Mouse (Mus musculus) mouse trophoblast stem cell (cell line): ENCODE results near the gene Cspg4.

ENCODE experiments used
- in situ Hi-C, 2 experiments: fragments of 300-500 bp; cut with MseI, MboI; formaldehyde crosslinking; loops; 2 replicates in 1 of 2; 3 replicates in 1 of 2; pipeline ENCODE4 v1.15.1; 2025

The Cspg4 gene

DNA sequence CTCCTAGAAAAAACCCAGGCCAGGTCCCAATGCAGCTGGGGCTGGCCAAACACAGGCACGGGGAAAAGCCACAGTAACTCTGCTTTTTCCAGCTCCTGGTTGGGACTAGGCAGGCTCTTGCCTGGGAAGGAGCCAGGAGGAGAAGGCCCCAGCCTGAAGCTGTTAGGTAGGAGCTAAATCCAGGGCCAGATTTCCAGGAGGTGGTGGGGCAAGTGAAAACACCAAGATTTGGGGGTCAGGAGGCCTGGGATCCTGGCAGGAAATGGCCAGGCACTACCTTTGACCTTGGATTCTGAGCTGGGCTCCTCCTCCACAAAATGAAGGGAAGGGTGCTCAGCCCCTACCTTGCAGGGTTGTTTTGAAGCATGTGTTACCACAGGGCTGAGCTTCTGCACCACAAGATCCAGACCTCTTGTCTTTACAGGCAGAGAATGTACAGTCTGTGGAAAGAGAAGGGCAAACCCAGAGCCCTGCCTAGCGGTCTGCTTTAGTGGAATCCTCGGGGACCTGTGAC, 560 bp upstream of the Cspg4 start, which contains the start of gene Odf3l1:
Gene Odf3l1 (minus strand): TSS at position 464 of the 514 bp plus-strand sequence.
- in situ Hi-C loops, result no loop called here

DNA sequence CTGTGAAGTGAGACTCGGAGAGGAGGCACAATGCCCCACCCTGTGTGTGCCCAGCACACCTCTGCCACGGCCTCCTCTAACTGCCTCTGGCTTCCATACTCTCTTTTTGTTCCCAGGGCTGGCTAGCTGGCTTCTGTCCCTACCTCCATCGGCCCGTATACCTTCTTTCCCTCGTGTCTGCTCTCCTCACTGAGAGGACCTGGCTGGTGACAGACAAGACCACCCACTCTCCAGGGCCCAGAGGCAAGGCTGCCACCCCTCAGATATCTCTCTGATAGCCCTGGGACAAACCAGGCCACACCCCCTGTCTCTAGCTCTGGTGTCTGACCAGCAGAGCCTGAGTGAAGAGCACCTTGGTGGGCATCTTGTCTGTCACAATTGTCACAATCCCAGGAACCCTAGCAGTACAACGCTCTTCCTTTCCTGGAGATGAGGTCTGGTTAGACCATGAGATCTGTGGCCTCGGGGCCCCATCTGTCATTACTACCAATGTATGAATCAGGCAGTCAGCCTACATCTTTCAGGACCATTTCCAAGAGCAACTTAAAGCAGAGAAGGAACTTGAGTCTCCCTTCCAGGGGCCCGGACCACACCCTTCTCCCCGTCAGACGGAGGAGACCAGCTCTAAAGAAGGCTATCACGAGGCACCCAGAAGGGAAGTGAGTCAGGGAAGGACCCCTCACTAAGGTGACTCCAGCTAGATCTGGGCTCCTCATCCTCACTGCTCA, 1.0 kb downstream of the Cspg4 start:
- in situ Hi-C loops, result no loop called here

DNA sequence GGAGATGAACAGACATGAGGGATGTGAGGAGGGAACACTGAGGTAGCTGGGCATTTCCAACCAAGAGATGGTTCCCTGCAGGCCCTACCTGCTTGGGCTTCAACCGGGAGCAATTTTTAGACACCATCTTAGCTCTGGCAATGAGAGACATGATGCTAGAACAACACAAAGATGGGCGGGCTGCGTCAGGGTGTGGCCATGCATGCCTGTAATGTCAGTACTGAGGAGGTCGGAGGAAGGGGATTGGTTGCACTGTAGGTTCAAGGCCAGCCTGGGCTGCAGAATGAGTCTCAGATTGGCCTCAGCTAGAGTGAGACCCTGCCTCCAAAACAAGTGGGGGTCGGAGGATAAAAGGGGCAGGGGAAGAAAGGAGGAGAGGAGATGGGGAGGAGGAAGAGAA, 1.6 kb downstream of the Cspg4 start:
- in situ Hi-C loops, result no loop called here

DNA sequence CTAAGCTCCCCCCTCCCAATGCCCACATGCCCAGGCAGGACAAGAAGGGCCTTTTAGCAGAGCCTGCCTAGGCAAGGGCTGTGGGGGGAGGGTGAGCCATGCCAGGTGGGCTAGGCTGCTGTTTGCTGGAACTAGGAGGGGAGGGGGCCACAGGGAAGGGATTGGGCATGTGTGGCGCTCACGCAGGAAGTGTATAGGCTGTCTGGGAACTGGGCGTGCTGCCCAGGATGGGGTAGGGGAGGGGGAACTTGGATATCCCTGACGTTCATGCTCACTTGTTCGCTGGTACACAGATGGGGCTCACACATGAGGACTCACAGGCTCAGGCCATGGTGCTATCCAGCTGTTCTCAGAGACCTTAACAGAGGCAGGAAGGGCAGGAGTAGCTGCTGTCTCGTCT, 3.5 kb downstream of the Cspg4 start:
- in situ Hi-C loops, result no loop called here

DNA sequence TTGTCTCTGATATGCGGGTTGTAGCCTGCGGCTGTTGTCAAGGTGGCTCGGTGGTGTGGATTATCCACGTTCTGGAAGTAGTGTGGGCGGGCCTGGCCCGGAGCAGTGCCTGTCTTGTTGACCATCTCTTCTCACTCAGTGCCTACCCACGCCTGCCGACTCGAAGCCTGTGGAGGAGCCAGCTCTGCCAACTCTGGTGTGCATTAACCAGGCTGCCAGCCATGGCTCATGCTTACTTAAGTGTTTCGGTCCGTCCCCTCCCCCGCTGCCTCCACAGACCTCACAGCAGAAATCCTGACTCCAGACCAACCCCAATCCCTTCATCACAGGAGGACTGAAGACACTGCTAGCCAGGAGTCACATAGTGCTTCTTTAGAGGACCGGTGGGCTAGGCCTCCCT, 4.7 kb downstream of the Cspg4 start:
- in situ Hi-C loops, result no loop called here

DNA sequence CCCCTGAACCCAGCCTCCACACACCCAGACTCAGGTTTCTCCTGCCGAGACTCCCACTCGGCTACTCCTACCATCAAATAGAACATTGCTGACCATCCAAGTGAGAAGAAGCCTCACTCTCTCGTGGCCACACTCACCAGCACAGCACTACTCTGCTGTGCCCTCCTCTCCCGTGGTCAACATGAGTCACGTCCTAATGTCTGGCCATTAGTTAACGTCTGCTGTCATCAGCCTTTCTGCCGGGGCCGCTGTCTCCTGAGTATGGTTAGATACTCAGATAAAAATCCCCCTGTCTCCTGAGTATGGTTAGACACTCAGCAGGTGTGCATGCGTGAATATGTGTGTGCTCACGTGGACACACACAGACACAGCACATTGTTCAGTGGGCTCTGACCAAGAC, 5.9 kb downstream of the Cspg4 start:
- in situ Hi-C loops, result no loop called here

DNA sequence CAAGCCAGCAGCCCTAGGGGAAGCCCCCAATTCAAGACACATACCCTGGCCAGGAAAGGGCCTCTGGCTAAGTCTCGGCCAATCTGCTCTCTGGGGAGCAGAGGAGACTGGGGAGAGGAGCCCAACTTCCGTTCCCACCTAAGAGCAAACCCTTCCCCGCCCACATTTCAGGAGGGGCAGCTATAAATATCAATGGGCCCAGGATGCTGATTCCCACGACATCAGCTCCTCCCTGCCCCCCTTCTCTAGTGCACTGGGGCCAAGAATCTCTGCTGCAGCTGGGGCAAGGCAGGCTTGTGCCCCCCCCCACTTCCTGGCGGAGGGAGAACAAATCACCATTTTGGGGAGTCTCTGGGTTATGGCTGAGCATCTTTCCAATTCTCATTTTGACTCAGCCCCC, 6.4 kb downstream of the Cspg4 start:
- in situ Hi-C loops, result no loop called here

DNA sequence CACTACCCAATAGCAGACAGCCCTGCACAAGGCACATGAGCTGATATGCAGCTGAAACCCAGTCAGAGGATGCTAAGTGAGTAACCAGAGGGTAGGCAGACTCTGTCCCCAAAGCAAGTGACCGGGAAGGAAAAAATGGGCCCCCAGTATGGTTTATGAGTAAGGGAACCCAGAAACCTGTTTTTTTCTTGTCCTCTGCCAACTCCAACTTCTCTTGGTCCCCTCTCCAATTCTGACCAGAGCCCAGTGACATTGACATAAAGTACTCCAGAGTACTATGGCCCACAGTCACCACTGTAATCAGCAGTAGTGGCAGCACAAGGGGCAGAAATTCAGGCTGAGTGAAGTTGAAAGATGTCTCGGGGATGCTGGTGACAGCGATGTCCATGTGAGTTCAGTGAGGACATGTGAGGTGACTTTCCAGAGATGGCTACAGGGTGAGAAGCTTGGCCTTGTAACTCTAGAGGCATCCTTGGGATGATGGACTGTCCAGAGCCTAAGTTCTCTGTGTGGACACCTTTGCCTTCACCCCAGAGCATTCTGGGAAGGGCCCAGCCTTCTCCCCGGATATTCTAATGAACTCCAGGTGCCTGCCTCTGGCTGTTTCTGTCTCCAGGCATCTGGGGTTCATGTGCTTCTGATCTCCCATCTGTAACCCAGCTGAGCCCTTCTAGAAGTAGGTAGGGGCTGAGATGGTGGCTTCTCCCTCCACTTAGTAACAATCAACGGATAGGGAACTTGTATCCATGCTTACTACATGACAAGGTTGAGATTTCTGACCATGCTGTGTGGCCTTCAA, 7.5 kb downstream of the Cspg4 start:
- in situ Hi-C loops, result no loop called here

DNA sequence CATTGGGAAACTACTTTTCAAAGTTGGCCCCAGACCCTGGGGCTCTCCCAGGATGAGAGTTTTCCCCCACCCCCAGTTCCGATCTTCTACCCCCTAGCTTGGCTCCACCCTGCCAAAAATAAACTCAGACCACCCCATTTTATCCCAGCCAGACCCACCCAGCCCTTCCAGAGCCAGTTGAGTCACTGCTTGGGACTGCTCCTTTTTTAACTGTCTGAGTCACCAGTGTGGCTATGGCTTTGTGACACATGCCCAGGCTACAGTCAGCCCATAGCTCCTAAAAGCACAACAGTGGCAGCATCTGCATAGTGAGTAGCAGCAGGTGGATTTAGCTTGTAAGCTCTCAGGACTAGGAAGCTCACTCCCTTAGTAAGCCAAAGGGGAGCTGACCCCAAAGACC, 8.3 kb downstream of the Cspg4 start:
- in situ Hi-C loops, result no loop called here

DNA sequence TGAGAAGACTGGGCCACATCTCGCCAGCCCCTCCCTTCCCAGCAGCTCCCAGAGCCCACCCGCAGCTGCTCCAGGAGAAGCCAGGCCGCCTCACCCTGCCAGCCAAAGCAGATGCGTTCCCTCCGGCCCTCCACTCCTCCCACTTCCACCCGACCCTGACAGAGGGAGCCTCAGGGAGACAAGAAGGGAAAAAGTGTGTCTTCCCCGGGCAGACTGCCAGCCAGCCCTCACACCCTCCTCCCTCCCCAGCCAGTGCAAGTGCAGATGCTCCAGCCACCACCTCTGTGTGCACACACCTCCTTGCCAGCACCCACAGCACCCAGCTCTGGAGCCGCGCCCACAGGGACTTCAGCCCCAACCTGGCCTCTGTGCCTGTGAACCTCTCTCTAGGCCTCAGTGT, 12.0 kb downstream of the Cspg4 start:
- in situ Hi-C loops, result no loop called here

DNA sequence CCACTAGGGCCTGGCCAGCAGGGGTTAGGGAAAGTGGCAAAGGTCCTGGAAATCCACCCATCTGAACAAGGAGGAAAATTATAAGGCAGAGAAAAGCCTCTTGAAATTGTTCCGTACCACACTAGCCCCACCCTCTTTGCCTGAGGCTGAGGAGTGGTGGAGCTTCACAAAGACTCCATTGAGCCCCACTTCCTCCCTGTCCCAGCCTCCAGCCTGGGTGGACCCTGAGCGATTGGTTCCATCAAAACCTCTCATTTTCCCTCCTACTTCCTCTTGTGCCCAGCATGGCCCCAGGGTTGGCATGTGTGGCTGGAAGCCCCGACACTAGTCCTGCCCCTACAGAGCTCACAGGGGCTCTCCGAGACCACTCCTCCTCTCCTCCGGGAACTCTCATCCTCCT, 12.5 kb downstream of the Cspg4 start:
- in situ Hi-C loops, result no loop called here

DNA sequence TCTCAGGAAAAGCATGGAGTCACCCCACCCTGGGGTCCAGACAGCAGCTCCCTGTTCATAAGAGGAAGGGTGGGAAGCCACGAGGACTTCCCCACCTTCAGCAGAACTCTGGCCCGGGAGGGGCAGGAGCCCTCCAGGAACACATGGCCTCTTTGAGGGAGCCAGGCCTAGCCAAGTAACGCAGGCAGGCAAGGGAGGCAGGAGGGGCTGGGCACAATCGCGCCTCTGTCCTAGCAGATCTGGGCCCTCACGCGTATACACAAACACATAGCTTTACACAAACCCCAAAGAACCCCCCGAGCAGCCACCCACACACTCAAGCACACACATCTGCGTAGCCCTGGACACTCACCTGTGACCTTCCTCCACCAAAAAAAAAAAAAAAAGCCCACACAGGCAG, 16.0 kb downstream of the Cspg4 start:
- in situ Hi-C loops, result no loop called here

DNA sequence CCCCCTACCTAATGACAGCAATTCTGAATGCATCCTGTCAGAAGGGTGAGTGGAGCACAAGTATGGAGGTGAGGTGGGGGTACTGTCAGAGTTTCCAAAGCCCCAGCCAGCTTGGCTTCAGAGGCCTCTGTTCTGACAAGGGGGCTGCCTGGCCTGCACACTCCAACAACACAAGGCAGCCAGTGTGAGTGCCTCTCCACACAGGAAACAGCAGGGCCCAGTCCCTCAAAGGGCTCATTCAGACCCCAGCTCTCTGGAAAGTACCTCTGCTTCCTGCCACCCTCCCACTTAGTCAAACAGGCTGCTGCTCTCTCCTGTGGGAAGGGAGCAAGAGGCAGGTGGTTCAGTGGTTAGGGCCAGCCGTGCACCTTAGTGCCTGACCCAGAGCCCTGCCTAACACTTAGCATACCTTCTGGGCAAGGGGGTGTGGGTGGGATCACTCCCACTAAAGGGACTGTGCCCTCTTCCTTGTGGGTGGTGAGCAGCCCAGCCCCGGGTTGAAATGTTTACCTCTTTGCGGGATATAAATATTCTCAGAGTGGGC, 16.8 kb downstream of the Cspg4 start:
- in situ Hi-C loops, result no loop called here

DNA sequence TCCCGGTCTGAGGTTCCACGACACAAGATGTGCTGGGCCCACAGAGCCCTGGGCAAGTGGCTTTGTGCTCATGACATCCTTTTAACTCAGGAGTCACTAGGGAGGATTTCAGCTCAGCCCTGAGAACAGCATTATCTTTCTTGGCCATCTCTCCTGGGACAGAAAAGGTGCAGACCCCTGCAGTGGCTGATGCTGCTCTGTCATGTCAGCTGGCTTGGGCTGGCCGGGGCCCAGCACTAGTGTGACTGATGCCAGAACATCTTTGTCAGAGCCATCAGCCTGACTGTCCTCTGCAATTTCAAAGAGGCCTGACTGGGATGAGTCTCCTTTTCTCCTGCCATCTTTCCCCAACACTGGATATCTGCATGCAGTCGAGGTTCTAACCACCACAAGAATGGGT, 17.4 kb downstream of the Cspg4 start:
- in situ Hi-C loops, result no loop called here

DNA sequence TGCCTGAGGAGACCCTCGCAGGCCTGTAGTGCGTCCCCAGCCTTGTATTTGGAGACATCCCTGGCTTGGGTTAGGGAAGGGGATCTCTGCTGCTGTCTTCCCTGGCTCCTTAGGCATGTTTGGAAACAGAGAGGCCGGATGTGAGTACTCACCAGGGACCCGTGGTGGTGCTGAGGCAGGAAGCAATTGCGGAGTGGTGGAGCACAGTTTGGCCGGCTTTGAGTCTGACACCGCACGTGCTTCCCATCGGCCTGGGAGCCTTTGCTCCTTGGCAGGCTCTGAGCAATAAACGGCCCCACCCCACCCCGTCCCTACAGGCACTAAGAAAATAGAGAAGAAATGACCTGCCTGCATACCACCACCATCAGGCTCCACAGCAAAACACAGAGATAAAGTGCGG, 18.0 kb downstream of the Cspg4 start:
- in situ Hi-C loops, result no loop called here

DNA sequence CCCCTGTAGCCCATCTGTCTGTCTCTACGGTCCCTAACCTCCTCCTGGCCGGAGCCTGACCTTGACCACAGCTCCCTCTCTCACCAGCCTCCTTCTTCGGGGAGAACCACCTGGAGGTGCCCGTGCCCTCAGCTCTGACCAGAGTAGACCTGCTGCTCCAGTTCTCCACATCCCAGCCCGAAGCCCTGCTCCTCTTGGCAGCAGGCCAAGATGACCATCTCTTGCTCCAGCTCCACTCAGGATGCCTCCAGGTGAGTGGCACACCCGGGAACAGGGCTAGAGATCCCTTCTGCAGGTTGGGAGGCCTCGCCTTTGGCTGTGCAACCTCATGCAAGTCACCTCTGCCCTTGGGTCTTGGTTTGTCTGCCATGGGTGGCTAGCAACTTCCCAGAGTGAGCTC, 18.6 kb downstream of the Cspg4 start:
- in situ Hi-C loops, result no loop called here

DNA sequence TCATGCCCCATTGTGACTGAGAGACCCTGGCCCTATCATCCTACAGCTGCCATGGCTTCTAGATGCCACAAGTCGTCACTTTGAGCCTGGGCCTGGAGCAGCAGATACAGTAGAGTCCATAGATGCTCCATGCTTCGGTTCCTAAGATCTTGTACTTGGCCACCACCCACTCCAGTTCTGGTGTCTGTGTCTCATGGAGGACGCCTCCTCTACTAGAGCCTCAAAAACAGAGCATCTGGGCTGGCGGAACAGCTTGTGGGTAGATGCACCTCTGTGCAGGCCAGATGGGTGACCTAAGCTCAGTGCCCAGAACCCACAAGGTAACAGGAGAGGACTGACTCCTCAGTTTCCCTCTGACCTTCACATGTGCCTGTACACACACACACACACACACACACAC, 19.5 kb downstream of the Cspg4 start:
- in situ Hi-C loops, result no loop called here

DNA sequence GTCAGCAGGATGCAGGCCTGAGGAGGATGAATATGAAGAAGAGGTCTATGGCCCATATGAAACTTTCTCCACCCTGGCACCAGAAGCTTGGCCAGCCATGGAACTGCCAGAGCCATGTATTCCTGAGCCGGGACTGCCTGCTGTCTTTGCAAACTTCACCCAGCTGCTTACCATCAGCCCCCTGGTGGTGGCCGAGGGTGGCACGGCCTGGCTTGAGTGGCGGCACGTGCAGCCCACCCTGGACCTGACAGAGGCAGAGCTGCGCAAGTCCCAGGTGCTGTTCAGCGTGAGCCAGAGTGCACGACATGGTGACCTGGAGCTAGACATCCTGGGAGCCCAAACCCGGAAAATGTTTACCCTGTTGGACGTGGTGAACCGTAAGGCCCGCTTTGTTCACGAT, 21.3 kb downstream of the Cspg4 start:
- in situ Hi-C loops, result no loop called here

DNA sequence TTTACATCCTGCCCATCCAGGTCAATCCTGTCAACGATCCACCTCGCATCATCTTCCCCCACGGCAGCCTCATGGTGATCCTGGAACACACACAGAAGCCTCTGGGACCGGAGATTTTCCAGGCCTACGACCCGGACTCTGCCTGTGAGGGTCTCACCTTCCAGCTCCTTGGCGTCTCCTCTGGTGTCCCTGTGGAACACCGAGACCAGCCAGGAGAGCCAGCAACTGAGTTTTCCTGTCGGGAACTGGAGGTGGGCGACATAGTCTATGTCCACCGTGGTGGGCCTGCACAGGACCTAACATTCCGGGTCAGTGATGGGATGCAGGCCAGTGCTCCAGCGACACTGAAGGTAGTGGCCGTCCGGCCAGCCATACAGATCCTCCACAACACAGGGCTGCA, 21.8 kb downstream of the Cspg4 start:
- in situ Hi-C loops, result no loop called here

DNA sequence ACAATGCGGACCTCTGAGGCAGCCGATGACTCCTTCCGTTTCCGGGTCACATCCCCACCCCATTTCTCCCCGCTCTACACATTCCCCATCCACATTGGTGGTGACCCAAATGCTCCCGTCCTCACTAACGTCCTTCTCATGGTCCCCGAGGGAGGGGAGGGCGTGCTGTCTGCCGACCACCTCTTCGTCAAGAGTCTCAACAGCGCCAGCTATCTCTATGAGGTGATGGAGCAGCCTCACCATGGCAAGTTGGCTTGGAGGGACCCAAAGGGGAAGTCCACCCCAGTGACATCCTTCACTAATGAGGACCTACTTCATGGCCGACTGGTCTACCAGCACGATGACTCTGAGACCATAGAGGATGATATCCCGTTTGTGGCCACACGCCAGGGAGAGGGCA, 22.7 kb downstream of the Cspg4 start:
- in situ Hi-C loops, result no loop called here

DNA sequence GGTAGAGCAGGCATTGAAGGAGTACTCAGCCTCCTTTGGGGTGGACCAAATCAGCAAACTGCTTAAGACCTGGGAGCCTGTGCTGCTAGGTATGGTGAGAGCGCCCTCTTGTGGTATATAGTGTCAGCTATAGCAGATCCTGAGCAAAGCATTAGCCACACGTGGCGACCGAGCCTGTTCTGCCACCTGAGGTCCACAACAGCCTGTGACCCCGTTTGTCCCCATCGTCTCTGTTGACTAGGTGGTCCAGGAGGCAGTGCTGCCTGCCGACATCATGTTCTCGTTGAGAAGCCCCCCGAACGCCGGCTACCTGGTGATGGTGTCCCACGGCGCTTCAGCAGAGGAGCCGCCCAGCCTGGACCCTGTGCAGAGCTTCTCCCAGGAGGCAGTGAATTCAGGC, 25.0 kb downstream of the Cspg4 start:
- in situ Hi-C loops, result loop anchor here in 1 of 2 experiments (5.0 kb wide), 1 partner anchor 42 kb away; no protein-coding TSS in a partner anchor

DNA sequence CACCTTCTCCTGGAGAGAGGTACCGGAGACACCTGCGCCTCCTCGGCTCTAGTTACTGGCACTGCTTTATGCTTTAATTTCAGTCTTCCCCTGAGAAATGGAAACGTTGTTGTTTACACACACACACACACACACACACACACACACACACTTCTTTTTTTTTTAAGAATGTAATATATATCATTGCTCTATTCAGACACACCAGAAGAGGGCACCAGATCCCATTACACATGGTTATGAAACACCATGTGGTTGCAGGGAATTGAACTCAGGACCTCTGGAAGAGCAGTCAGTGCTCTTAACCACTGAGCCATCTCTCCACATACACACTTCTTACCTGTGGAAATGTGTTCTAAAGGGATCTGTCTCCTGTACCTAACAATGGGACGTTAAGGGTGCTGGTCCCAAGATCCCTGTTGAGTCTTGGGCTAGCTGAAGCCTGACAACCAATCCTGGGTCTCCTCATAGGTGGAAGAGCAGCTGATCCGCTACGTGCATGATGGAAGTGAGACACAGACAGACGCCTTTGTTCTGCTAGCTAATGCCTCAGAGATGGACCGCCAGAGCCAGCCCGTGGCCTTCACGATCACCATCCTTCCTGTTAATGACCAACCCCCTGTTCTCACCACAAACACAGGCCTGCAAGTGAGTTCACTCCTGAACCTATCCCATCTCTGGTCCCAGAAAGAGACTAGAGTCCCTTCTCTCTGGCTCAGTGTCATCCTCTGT, 25.9 kb downstream of the Cspg4 start:
- in situ Hi-C loops, result loop anchor here in 1 of 2 experiments (5.0 kb wide), 1 partner anchor 42 kb away; no protein-coding TSS in a partner anchor
